Mouse (Mus musculus) layer of hippocampus, adult 2 months (tissue): ENCODE data around the gene D130052B06Rik. TPM values are rescaled to one million over a fixed set of nuclear protein-coding genes. Genes with fewer than 3 reads are reported as not detected.
A peak's percentile ranks its signal among the peaks of the same experiment; 100 is the strongest.

Source experiments
- DNase-seq, 2 experiments: peaks; one replicate each; pipeline ENCODE4 v3.0.0; 2022; ENCODE audit warnings: low spot score in 2 of 2
- H3K27ac ChIP-seq: fragments of 200-600 bp; 2 replicates; pipeline ENCODE4 v1.8.1; 2022
- H3K4me3 ChIP-seq: fragments of 200-600 bp; 2 replicates; pipeline ENCODE4 v1.8.1; 2022; ENCODE audit warnings: mild to moderate bottlenecking
- CTCF ChIP-seq: fragments of 200-600 bp; conservative IDR thresholded peaks from 2 replicates; pipeline ENCODE4 v1.8.1; 2022; ENCODE audit warnings: antibody characterized with exemption, mild to moderate bottlenecking, moderate library complexity
- long read RNA-seq, 2 experiments: library from polyadenylated mRNA; stranded (forward); transcript quantifications; one replicate each; pipeline ENCODE4 v2.0.0; 2021; ENCODE audit warnings: borderline mapping rate in 2 of 2
- total RNA-seq, 2 experiments: library from RNA; stranded (reverse); gene quantifications; 2 replicates each; pipeline ENCODE4 v1.2.3; 2021

D130052B06Rik gene
- total RNA-seq: not detected
- long read RNA-seq, experiment 1: 0 reads
- long read RNA-seq, experiment 2: 0 reads

GRCm38 (mm10) chr11:33598986-33599385, at the start of gene D130052B06Rik:
TSS of gene D130052B06Rik (plus strand) at chr11:33599302.
- no peak for TF ChIP-seq CTCF
- no peak within 1 kb of the TSS for H3K27ac ChIP-seq
- DNase-seq: no peak
- no peak within 1 kb of the TSS for H3K4me3 ChIP-seq

- no peak for DNase-seq
- H3K27ac ChIP-seq: no peak overlapping the region
- no peak overlapping the region for H3K4me3 ChIP-seq
- no peak for TF ChIP-seq CTCF
Observed at GRCm38 (mm10) chr11:33550861-33551560, 48.1 kb upstream of the D130052B06Rik start.

GRCm38 (mm10) chr11:33554123-33554522, 45.0 kb upstream of the D130052B06Rik start:
- peak; percentile 82 for TF ChIP-seq CTCF
- no peak overlapping the region for H3K4me3 ChIP-seq
- DNase-seq: peak; percentile 36 to 59
- no peak overlapping the region for H3K27ac ChIP-seq

GRCm38 (mm10) chr11:33563921-33564320, 35.2 kb upstream of the D130052B06Rik start:
- no peak for DNase-seq
- TF ChIP-seq CTCF: no peak
- Histone ChIP-seq H3K27ac (no peak overlapping the region), H3K4me3 (no peak overlapping the region)

GRCm38 (mm10) chr11:33570413-33570812, 28.7 kb upstream of the D130052B06Rik start:
- H3K4me3 ChIP-seq: no peak overlapping the region
- peak; percentile 76 for TF ChIP-seq CTCF
- peak in 1 of 2 experiments; percentile 6 for DNase-seq
- no peak overlapping the region for H3K27ac ChIP-seq

- no peak overlapping the region for H3K27ac ChIP-seq
- no peak for DNase-seq
- H3K4me3 ChIP-seq: no peak overlapping the region
- peak; percentile 51 for TF ChIP-seq CTCF
Observed at GRCm38 (mm10) chr11:33574944-33575343, 24.2 kb upstream of the D130052B06Rik start.

- H3K4me3 ChIP-seq: no peak within 1 kb of the TSS
- no peak within 1 kb of the TSS for H3K27ac ChIP-seq
- TF ChIP-seq CTCF: no peak
- DNase-seq: no peak
Observed at GRCm38 (mm10) chr11:33578859-33579258, 20.2 kb upstream of the D130052B06Rik start, which contains the start of gene Gabrp. TSS of gene Gabrp (minus strand) at chr11:33578959.

- H3K27ac ChIP-seq: no peak overlapping the region
- DNase-seq: no peak
- no peak for TF ChIP-seq CTCF
Observed at GRCm38 (mm10) chr11:33579621-33580020, 19.5 kb upstream of the D130052B06Rik start.

GRCm38 (mm10) chr11:33586614-33587013, 12.5 kb upstream of the D130052B06Rik start:
- no peak for TF ChIP-seq CTCF
- no peak for DNase-seq
- no peak overlapping the region for H3K27ac ChIP-seq
- no peak overlapping the region for H3K4me3 ChIP-seq

More at GRCm38 (mm10) chr11:33579621-33580020, 19.5 kb upstream of the D130052B06Rik start:
- H3K4me3 ChIP-seq: no peak overlapping the region

- Histone ChIP-seq H3K4me3 (no peak overlapping the region), H3K27ac (no peak overlapping the region)
- DNase-seq: no peak
- no peak for TF ChIP-seq CTCF
Observed at GRCm38 (mm10) chr11:33590771-33591170, 8.3 kb upstream of the D130052B06Rik start.

GRCm38 (mm10) chr11:33592826-33593225, 6.3 kb upstream of the D130052B06Rik start:
- Histone ChIP-seq H3K27ac (no peak overlapping the region), H3K4me3 (no peak overlapping the region)
- DNase-seq: no peak
- TF ChIP-seq CTCF: no peak

GRCm38 (mm10) chr11:33596655-33597054, 2.4 kb upstream of the D130052B06Rik start:
- no peak overlapping the region for H3K4me3 ChIP-seq
- H3K27ac ChIP-seq: no peak overlapping the region
- no peak for TF ChIP-seq CTCF
- DNase-seq: no peak

GRCm38 (mm10) chr11:33603174-33603573, 4.1 kb downstream of the D130052B06Rik start:
- no peak for TF ChIP-seq CTCF
- Histone ChIP-seq H3K27ac (no peak overlapping the region), H3K4me3 (no peak overlapping the region)
- DNase-seq: no peak

- Histone ChIP-seq H3K27ac (no peak overlapping the region), H3K4me3 (no peak overlapping the region)
- no peak for DNase-seq
- TF ChIP-seq CTCF: no peak
Observed at GRCm38 (mm10) chr11:33607784-33608183, 8.7 kb downstream of the D130052B06Rik start.

GRCm38 (mm10) chr11:33614218-33614617, 15.1 kb downstream of the D130052B06Rik start:
- DNase-seq: peak; percentile 60 to 80
- H3K4me3 ChIP-seq: no peak overlapping the region
- no peak overlapping the region for H3K27ac ChIP-seq
- TF ChIP-seq CTCF: peak; percentile 98
